Mouse (Mus musculus) heart, embryonic 13.5 days (tissue): ENCODE data around the gene Exoc3l. TPM values are rescaled to one million over a fixed set of nuclear protein-coding genes. Genes with fewer than 3 reads are reported as not detected.

Experiments
- ATAC-seq: fragments of 200-750 bp; cut with Nextera tagmentation; 2 replicates; pipeline ENCODE4 v1.8.0; 2017; ENCODE audit warnings: moderate TSS enrichment; ENCODE audit not compliant: insufficient number of reproducible peaks, low FRiP score, low TSS enrichment; ENCODE audit errors: extremely low read depth
- H3K27ac ChIP-seq: fragments of 300-500 bp; sonication (generic); replicated peaks from 2 replicates; pipeline ENCODE4 v1.5.1; 2015; ENCODE audit warnings: moderate library complexity, mild to moderate bottlenecking, inconsistent platforms
- H3K27me3 ChIP-seq: fragments of 300-500 bp; sonication (generic); replicated peaks from 2 replicates; pipeline ENCODE4 v1.6.1; 2015; ENCODE audit warnings: mild to moderate bottlenecking, inconsistent platforms
- H3K36me3 ChIP-seq: fragments of 300-500 bp; sonication (generic); 2 replicates; pipeline ENCODE4 v1.6.1; 2015; ENCODE audit warnings: mild to moderate bottlenecking, inconsistent platforms
- H3K4me1 ChIP-seq: fragments of 300-500 bp; sonication (generic); 2 replicates; pipeline ENCODE4 v1.6.1; 2015; ENCODE audit warnings: inconsistent platforms
- H3K4me2 ChIP-seq: fragments of 300-500 bp; sonication (generic); 2 replicates; pipeline ENCODE4 v1.6.1; 2015; ENCODE audit warnings: inconsistent platforms, mild to moderate bottlenecking, moderate library complexity
- H3K4me3 ChIP-seq: fragments of 300-500 bp; sonication (generic); 2 replicates; pipeline ENCODE4 v1.5.1; 2015; ENCODE audit warnings: moderate library complexity, mild to moderate bottlenecking, inconsistent platforms
- H3K9ac ChIP-seq: fragments of 300-500 bp; sonication (generic); 2 replicates; pipeline ENCODE4 v1.6.1; 2015; ENCODE audit warnings: inconsistent platforms, mild to moderate bottlenecking, moderate library complexity
- H3K9me3 ChIP-seq: fragments of 300-500 bp; sonication (generic); 2 replicates; pipeline ENCODE4 v1.6.1; 2016; ENCODE audit warnings: inconsistent platforms
- WGBS: fragments of 180-500 bp; shearing (Covaris S2); methylation state at CpG from one replicate; pipeline ENCODE4 v1.1.7; 2015; ENCODE audit warnings: mixed read lengths; 5-methylcytosine and 5-hydroxymethylcytosine counted together
- polyA plus RNA-seq: library from polyadenylated mRNA; unstranded; fragments of >200 nt; fragmentation: Nextera tagmentation; extraction: Ambion mirVana; gene quantifications from 2 replicates; pipeline ENCODE4 v1.2.1, GENCODE M21; 2015

Gene Exoc3l
- polyA plus RNA-seq, 1 experiment from 2014 or later, result 15.5 TPM

DNA sequence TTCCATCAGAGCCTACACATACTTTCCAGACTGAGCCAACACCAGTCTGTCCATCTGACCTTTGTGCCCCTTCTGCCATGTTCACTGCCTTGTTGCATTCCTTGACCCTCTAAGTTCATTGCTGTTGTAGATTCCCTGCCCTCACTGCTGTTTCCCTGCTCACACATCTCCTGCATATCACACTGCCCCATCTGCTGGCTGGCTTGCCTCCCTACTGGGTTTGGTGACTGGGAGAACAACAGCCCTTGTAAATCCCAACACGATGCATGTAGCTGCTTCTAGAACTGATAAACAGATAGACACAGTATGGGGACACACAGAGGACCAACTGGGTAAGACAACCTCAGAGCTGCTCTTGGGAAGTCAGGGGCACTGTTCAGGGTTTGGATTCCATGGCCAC is 15.8 kb upstream of the Exoc3l start:
- ATAC-seq, result no peak
- Histone ChIP-seq H3K4me2 (no peak overlapping the region), H3K9ac (no peak overlapping the region), H3K27me3 (no peaks in the 10 kb centered on the region), H3K4me3 (no peak overlapping the region), H3K9me3 (no peaks in the 10 kb centered on the region), H3K36me3 (peaks cover 95% of the 10 kb centered on the region), H3K4me1 (peaks cover 40% of the 10 kb centered on the region), H3K27ac (no peak overlapping the region)
- 71% methylated on average over 1 of the region's 1 CpGs for WGBS

- no peak for ATAC-seq
- no peaks in the 10 kb centered on the region for H3K9me3 ChIP-seq
- H3K4me3 ChIP-seq, result no peak overlapping the region
- 78% methylated on average over 8 of the region's 8 CpGs for WGBS
- no peak overlapping the region for H3K4me2 ChIP-seq
- no peaks in the 10 kb centered on the region for H3K27me3 ChIP-seq
- H3K9ac ChIP-seq, result no peak overlapping the region
- H3K4me1 ChIP-seq, result peaks cover 44% of the 10 kb centered on the region
- H3K27ac ChIP-seq, result no peak overlapping the region
- peaks cover 83% of the 10 kb centered on the region for H3K36me3 ChIP-seq
Measured at GRCm38 (mm10) chr8:105310118-105310517, 14.2 kb upstream of the Exoc3l start.

GRCm38 (mm10) chr8:105309142-105309847 is 13.4 kb upstream of the Exoc3l start:
- Histone ChIP-seq H3K9ac (no peak overlapping the region), H3K27me3 (no peaks in the 10 kb centered on the region), H3K9me3 (no peaks in the 10 kb centered on the region), H3K4me1 (peaks cover 44% of the 10 kb centered on the region), H3K36me3 (peaks cover 80% of the 10 kb centered on the region), H3K27ac (no peak overlapping the region), H3K4me3 (no peak overlapping the region), H3K4me2 (no peak overlapping the region)
- no peak for ATAC-seq
- 75% methylated on average over 15 of the region's 15 CpGs for WGBS

DNA sequence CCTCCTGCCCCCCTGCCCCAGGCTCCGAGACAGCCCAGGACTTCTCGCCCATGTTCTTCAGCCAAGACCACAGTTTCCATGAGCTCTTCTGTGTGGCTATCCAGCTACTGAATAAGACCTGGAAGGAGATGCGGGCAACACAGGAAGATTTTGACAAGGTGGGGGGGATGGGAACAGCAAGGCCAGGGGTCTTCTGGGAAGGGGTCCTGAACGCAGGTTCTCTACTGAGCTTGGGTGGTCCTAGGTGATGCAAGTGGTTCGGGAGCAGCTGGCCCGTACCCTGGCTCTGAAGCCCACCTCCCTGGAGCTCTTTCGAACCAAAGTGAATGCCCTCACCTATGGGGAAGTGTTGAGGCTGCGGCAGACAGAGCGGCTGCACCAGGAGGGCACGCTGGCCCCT is 12.5 kb upstream of the Exoc3l start:
- Histone ChIP-seq H3K27ac (no peak overlapping the region), H3K4me3 (no peak overlapping the region), H3K9ac (no peak overlapping the region), H3K4me2 (no peak overlapping the region), H3K4me1 (peaks cover 44% of the 10 kb centered on the region), H3K27me3 (no peaks in the 10 kb centered on the region), H3K9me3 (no peaks in the 10 kb centered on the region), H3K36me3 (peaks cover 82% of the 10 kb centered on the region)
- 91% methylated on average over 10 of the region's 10 CpGs for WGBS
- ATAC-seq, result no peak

GRCm38 (mm10) chr8:105307670-105308069 is 11.8 kb upstream of the Exoc3l start:
- H3K36me3 ChIP-seq, result peaks cover 82% of the 10 kb centered on the region
- no peak overlapping the region for H3K4me3 ChIP-seq
- no peaks in the 10 kb centered on the region for H3K9me3 ChIP-seq
- H3K9ac ChIP-seq, result no peak overlapping the region
- WGBS, result 94% methylated on average over 13 of the region's 13 CpGs
- H3K4me1 ChIP-seq, result peaks cover 42% of the 10 kb centered on the region
- no peak overlapping the region for H3K4me2 ChIP-seq
- no peaks in the 10 kb centered on the region for H3K27me3 ChIP-seq
- no peak for ATAC-seq
- no peak overlapping the region for H3K27ac ChIP-seq

- H3K4me2 ChIP-seq, result peak overlapping the region; percentile 70
- H3K9ac ChIP-seq, result peak overlapping the region; percentile 75
- no peaks in the 10 kb centered on the region for H3K27me3 ChIP-seq
- H3K4me1 ChIP-seq, result peaks cover 41% of the 10 kb centered on the region
- 50% methylated on average over 5 of the region's 5 CpGs for WGBS
- H3K4me3 ChIP-seq, result peak overlapping the region; percentile 46
- ATAC-seq, result no peak
- peaks cover 82% of the 10 kb centered on the region for H3K36me3 ChIP-seq
- peak overlapping the region; percentile 67 for H3K27ac ChIP-seq
- H3K9me3 ChIP-seq, result no peaks in the 10 kb centered on the region
Measured at GRCm38 (mm10) chr8:105306146-105306691, 10.3 kb upstream of the Exoc3l start.

- peaks cover 41% of the 10 kb centered on the region for H3K4me1 ChIP-seq
- ATAC-seq, result peak; percentile 48
- no peaks in the 10 kb centered on the region for H3K27me3 ChIP-seq
- H3K27ac ChIP-seq, result peak within 1 kb of the TSS; percentile 67
- no peaks in the 10 kb centered on the region for H3K9me3 ChIP-seq
- peaks cover 82% of the 10 kb centered on the region for H3K36me3 ChIP-seq
- H3K4me2 ChIP-seq, result peak within 1 kb of the TSS; percentile 70
- peak within 1 kb of the TSS; percentile 46 for H3K4me3 ChIP-seq
- H3K9ac ChIP-seq, result peak within 1 kb of the TSS; percentile 75
- 6% methylated on average over 29 of the region's 30 CpGs for WGBS
Measured at GRCm38 (mm10) chr8:105305211-105306145, 9.6 kb upstream of the Exoc3l start, which contains the start of gene Elmo3. Gene Elmo3 (plus strand): TSS chr8:105305601.

DNA sequence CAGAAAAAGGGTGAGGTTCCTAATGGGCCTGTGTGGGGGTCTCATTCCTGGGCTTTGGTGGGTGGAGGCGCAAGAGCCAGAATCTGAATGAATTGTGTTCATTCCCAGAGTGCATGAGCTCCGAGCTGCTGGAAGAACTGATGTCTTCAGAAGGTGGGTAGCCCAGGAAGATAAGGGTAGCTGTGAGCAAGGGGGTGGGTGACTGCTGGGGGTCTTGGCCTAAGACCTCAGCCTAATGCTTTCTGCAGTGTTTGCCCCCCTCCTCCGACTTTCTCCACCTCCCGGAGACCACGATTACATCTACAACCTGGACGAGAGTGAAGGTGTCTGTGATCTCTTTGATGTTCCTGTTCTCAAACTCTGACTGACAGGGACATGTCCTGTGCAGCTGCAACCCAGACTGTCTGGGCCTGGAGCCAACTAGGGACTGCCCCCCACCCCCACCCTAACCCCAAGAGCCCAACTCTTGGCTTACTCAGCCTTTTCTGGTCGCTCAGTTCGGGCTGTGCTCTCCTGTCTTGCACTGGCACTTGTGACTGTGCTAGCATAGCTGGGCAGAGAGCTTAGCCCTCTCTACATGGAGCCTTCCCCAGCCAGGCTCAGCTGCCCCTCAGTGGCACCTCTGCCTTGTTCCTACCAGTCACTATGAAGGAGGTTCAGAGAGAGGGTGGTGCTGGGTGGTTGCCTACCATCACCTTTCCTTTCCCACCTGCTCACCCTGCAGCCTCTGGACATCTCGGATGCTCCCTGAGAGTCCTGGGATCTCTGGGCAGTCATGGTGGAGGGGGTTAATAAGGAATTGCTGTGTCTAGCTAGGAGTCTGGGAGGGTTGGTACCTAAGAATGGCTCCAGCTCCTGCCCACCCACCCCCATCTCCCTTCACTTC is 8.7 kb upstream of the Exoc3l start:
- Histone ChIP-seq H3K4me2 (peak overlapping the region; percentile 70; the same call in 1 of the 2 replicates), H3K27me3 (no peaks in the 10 kb centered on the region), H3K9ac (peak overlapping the region; percentile 50), H3K4me3 (no peak overlapping the region), H3K4me1 (peaks cover 48% of the 10 kb centered on the region), H3K27ac (peak overlapping the region; percentile 67), H3K36me3 (peaks cover 82% of the 10 kb centered on the region), H3K9me3 (no peaks in the 10 kb centered on the region)
- whole genome bisulfite sequencing, result 41% methylated on average over 9 of the region's 9 CpGs
- no peak for ATAC-seq

DNA sequence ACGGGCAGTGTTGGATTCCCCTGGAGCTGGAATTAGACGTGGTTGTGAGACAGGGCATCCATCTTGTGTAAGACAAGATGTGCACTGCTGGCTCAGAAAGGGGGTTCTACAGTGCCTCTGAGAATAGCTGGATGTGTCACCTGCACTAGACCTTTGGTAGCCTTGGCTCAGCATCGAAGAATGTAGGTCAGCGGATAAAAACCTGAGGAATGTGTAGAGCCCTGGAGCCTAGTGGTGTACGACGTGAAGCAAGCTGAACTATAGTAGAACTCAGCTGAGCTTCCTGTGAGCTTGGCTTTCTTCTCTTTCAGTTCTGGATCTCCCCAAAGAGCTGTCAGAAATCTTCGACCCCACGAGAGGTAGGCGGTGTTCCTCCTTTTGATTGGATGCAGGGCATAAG is 8.0 kb upstream of the Exoc3l start:
- no peaks in the 10 kb centered on the region for H3K9me3 ChIP-seq
- ATAC-seq, result 0 out of 2 replicates have a peak, but pooled peaks have one; percentile 16
- peak overlapping the region; percentile 21; the same call in 1 of the 2 replicates for H3K9ac ChIP-seq
- no peak overlapping the region for H3K4me2 ChIP-seq
- no peaks in the 10 kb centered on the region for H3K27me3 ChIP-seq
- H3K4me3 ChIP-seq, result no peak overlapping the region
- 62% methylated on average over 9 of the region's 9 CpGs for WGBS
- H3K36me3 ChIP-seq, result peaks cover 82% of the 10 kb centered on the region
- peak overlapping the region; percentile 67 for H3K27ac ChIP-seq
- H3K4me1 ChIP-seq, result peaks cover 51% of the 10 kb centered on the region

- H3K27me3 ChIP-seq, result no peaks in the 10 kb centered on the region
- no peak overlapping the region for H3K4me3 ChIP-seq
- WGBS, result 75% methylated on average over 8 of the region's 8 CpGs
- peaks cover 56% of the 10 kb centered on the region for H3K4me1 ChIP-seq
- H3K9me3 ChIP-seq, result no peaks in the 10 kb centered on the region
- no peak overlapping the region for H3K4me2 ChIP-seq
- H3K27ac ChIP-seq, result 0 out of 2 replicates have a peak overlapping the region, but pooled peaks have one; percentile 67
- peaks cover 81% of the 10 kb centered on the region for H3K36me3 ChIP-seq
- H3K9ac ChIP-seq, result 0 out of 2 replicates have a peak overlapping the region, but pooled peaks have one; percentile 21
- ATAC-seq, result no peak
Measured at GRCm38 (mm10) chr8:105303396-105303795, 7.5 kb upstream of the Exoc3l start.
